Mouse (Mus musculus): ENCODE data around the gene Rita1.

DNA sequence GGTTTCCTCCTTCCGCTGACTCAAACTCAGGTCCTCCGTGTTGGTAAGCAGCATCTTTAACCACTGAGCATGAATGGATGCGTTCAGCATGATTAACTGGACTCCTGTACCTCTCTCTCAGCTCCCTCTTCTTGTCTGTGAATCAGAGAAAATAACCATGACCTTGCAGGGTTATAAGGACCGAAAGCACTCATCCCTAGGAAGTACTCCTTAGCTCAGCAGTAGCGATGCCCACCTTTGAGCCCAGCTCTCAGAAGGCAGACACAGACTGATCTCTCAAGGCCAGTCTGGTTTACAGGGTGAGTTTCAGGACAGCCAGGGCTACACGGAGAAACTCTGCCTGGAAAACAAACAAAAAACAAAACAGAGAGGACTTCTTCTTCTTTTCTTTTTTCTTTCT, 17.9 kb downstream of the Rita1 start:
- TF ChIP-seq CTCF (IDR thresholded peaks at IDR 0.05; ENCODE audit: extremely low read depth, insufficient read depth, insufficient read length, insufficient replicate concordance) (no peak), POLR2A (IDR thresholded peaks at IDR 0.05; ENCODE audit: low read depth, low read length) (no peak)
